ENCODE assay signal across 14 mouse cellular contexts in genomic region chr15:96135816-96136215, GRCm38 (mm10).
DNase-seq lines count a peak whose midpoint lies in the region; ATAC-seq lines count a peak whose summit lies in the region.
"Had no signal": no experiment of that assay in that cellular context is flagged by ENCODE, and none has a peak within 500 bp of the region (broad histone marks: within the 10 kb centered on the region; RNA-seq: fewer than 3 reads in every experiment).

No protein-coding gene starts in this region.

- H3K4me3 ChIP-seq in forebrain, embryonic 10.5 days = 0 out of 2 replicates have a peak overlapping the region, but pooled peaks have one; percentile 6
- no peak overlapping the region for H3K4me3 ChIP-seq in forebrain, embryonic 11.5 days (ENCODE audit: low read depth, low read length)
- no peak overlapping the region for H3K4me3 ChIP-seq in hindbrain, embryonic 12.5 days
- no peak overlapping the region for H3K4me3 ChIP-seq in hindbrain, embryonic 14.5 days (replicated peaks; ENCODE audit: low read length)
- H3K4me3 ChIP-seq: layer of hippocampus, adult 2 months; liver, embryonic 13.5 days had no signal

- no peak for ATAC-seq in forebrain, embryonic 11.5 days (replicated peaks; ENCODE audit: low FRiP score)
- no peak for ATAC-seq in hindbrain, embryonic 12.5 days (ENCODE audit: low FRiP score)
- no peak for ATAC-seq in hindbrain, embryonic 14.5 days (ENCODE audit: low FRiP score)

- no peak overlapping the region for H3K9ac ChIP-seq in forebrain, embryonic 11.5 days (ENCODE audit: low read length)
- H3K9ac ChIP-seq in hindbrain, embryonic 12.5 days = no peak overlapping the region
- H3K9ac ChIP-seq in hindbrain, embryonic 14.5 days = no peak overlapping the region
- H3K9ac ChIP-seq: liver, embryonic 13.5 days had no signal

- H3K9me3 ChIP-seq in forebrain, embryonic 10.5 days = no peaks in the 10 kb centered on the region
- no peaks in the 10 kb centered on the region for H3K9me3 ChIP-seq in forebrain, embryonic 11.5 days (ENCODE audit: control insufficient read depth, low read length)
- H3K9me3 ChIP-seq in hindbrain, embryonic 12.5 days (replicated peaks) = no peaks in the 10 kb centered on the region
- no peaks in the 10 kb centered on the region for H3K9me3 ChIP-seq in hindbrain, embryonic 14.5 days (ENCODE audit: control insufficient read depth, low read length)
- H3K9me3 ChIP-seq: liver, embryonic 13.5 days had no signal

- H3K36me3 ChIP-seq in forebrain, embryonic 10.5 days (replicated peaks) = no peaks in the 10 kb centered on the region
- no peaks in the 10 kb centered on the region for H3K36me3 ChIP-seq in forebrain, embryonic 11.5 days (ENCODE audit: control insufficient read depth, insufficient read depth, low read length)
- H3K36me3 ChIP-seq in hindbrain, embryonic 12.5 days = no peaks in the 10 kb centered on the region
- no peaks in the 10 kb centered on the region for H3K36me3 ChIP-seq in hindbrain, embryonic 14.5 days (replicated peaks; ENCODE audit: control insufficient read depth, insufficient read depth)
- H3K36me3 ChIP-seq: liver, embryonic 13.5 days had no signal

- DNase-seq in forebrain, embryonic 10.5 days (ENCODE audit: extremely low spot score, low spot score) = no peak
- DNase-seq in forebrain, embryonic 11.5 days (ENCODE audit: low spot score) = no peak
- no peak for DNase-seq in hindbrain, embryonic 14.5 days (ENCODE audit: low spot score)
- DNase-seq in thymus, postnatal 14 days = peak; percentile 16
- no peak for DNase-seq in thymus, postnatal 25 days
- DNase-seq in left cerebral cortex, postnatal 14 days (ENCODE audit: low spot score in 2 of 2) = no peak
- no peak for DNase-seq in ovary, postnatal 14 days (ENCODE audit: low spot score)
- DNase-seq: adrenal gland, postnatal 10 days; cerebellum, postnatal 25 days; kidney, adult 9 months; liver, embryonic 13.5 days; right cerebral cortex, postnatal 4 days had no signal

- WGBS in forebrain, embryonic 10.5 days = 48% methylated on average over 6 of the region's 6 CpGs
- 36% methylated on average over 6 of the region's 6 CpGs for WGBS in forebrain, embryonic 11.5 days
- WGBS in hindbrain, embryonic 12.5 days = 45% methylated on average over 6 of the region's 6 CpGs
- WGBS in hindbrain, embryonic 14.5 days = 42% methylated on average over 6 of the region's 6 CpGs

- intact Hi-C loops in left cerebral cortex, postnatal 14 days (cut with DNase I) = no loop called here

- 0 out of 2 replicates have a peak overlapping the region, but pooled peaks have one; percentile 40 for H3K27ac ChIP-seq in forebrain, embryonic 10.5 days
- no peak overlapping the region for H3K27ac ChIP-seq in forebrain, embryonic 11.5 days (ENCODE audit: low read depth, low read length)
- 0 out of 2 replicates have a peak overlapping the region, but pooled peaks have one; percentile 40 for H3K27ac ChIP-seq in hindbrain, embryonic 12.5 days
- no peak overlapping the region for H3K27ac ChIP-seq in hindbrain, embryonic 14.5 days
- H3K27ac ChIP-seq: layer of hippocampus, adult 2 months; liver, embryonic 13.5 days had no signal

- no peak overlapping the region for H3K4me2 ChIP-seq in forebrain, embryonic 11.5 days (ENCODE audit: low read depth, low read length, severe bottlenecking)
- peak overlapping the region; percentile 29; the same call in 1 of the 2 replicates for H3K4me2 ChIP-seq in hindbrain, embryonic 12.5 days (replicated peaks)
- H3K4me2 ChIP-seq in hindbrain, embryonic 14.5 days (replicated peaks) = no peak overlapping the region

- H3K27me3 ChIP-seq in forebrain, embryonic 10.5 days (ENCODE audit: poor library complexity, severe bottlenecking) = no peaks in the 10 kb centered on the region
- no peaks in the 10 kb centered on the region for H3K27me3 ChIP-seq in forebrain, embryonic 11.5 days (ENCODE audit: control insufficient read depth, insufficient read depth, low read length)
- H3K27me3 ChIP-seq in hindbrain, embryonic 12.5 days = peaks cover 3% of the 10 kb centered on the region; the same call in 1 of the 2 replicates
- H3K27me3 ChIP-seq in hindbrain, embryonic 14.5 days (ENCODE audit: control insufficient read depth, insufficient read depth, low read length) = no peaks in the 10 kb centered on the region
- H3K27me3 ChIP-seq: liver, embryonic 13.5 days had no signal

- H3K4me1 ChIP-seq in forebrain, embryonic 10.5 days = peaks cover 15% of the 10 kb centered on the region
- H3K4me1 ChIP-seq in forebrain, embryonic 11.5 days (replicated peaks; ENCODE audit: control insufficient read depth, insufficient read depth, low read length) = no peaks in the 10 kb centered on the region; the same call in 1 of the 2 replicates
- peaks cover 10% of the 10 kb centered on the region for H3K4me1 ChIP-seq in hindbrain, embryonic 12.5 days
- no peaks in the 10 kb centered on the region; the same call in 1 of the 2 replicates for H3K4me1 ChIP-seq in hindbrain, embryonic 14.5 days (replicated peaks; ENCODE audit: control insufficient read depth, insufficient read depth, low read length)

Comparison
In these comparisons a context has a peak if more than half of its experiments do, and no peak if none do; other contexts are left out.
1. H3K27ac ChIP-seq: peak in forebrain, embryonic 10.5 days (single experiment) and hindbrain, embryonic 12.5 days (single experiment); none in forebrain, embryonic 11.5 days (single experiment) and hindbrain, embryonic 14.5 days (single experiment).